Mouse (Mus musculus): Measurements from ENCODE around the gene Arhgap10.
A peak's percentile ranks its signal among the peaks of the same experiment; 100 is the strongest.

Arhgap10 gene

GRCm38 (mm10) chr8:77487590-77488214 is 30.1 kb downstream of the Arhgap10 start:
- no peak for DNase-seq (ENCODE audit: extremely low read depth, low read depth)

GRCm38 (mm10) chr8:77486749-77487148 is 31.0 kb downstream of the Arhgap10 start:
- DNase-seq (ENCODE audit: extremely low read depth, low read depth): no peak

- DNase-seq (ENCODE audit: extremely low read depth, low read depth): no peak
Measured at GRCm38 (mm10) chr8:77484817-77485216, 32.9 kb downstream of the Arhgap10 start.

GRCm38 (mm10) chr8:77484266-77484665 is 33.5 kb downstream of the Arhgap10 start:
- no peak for DNase-seq (ENCODE audit: extremely low read depth, low read depth)

GRCm38 (mm10) chr8:77483676-77484075 is 34.1 kb downstream of the Arhgap10 start:
- peak; percentile 99 for DNase-seq (ENCODE audit: extremely low read depth, low read depth)

GRCm38 (mm10) chr8:77481791-77482190 is 36.0 kb downstream of the Arhgap10 start:
- DNase-seq (ENCODE audit: extremely low read depth, low read depth): no peak

- no peak for DNase-seq (ENCODE audit: extremely low read depth, low read depth)
Measured at GRCm38 (mm10) chr8:77479995-77480394, 37.8 kb downstream of the Arhgap10 start.

GRCm38 (mm10) chr8:77478913-77479273 is 38.9 kb downstream of the Arhgap10 start:
- DNase-seq (ENCODE audit: extremely low read depth, low read depth): no peak

GRCm38 (mm10) chr8:77478155-77478912 is 39.4 kb downstream of the Arhgap10 start:
- no peak for DNase-seq (ENCODE audit: extremely low read depth, low read depth)

- no peak for DNase-seq (ENCODE audit: extremely low read depth, low read depth)
Measured at GRCm38 (mm10) chr8:77477684-77478083, 40.1 kb downstream of the Arhgap10 start.

GRCm38 (mm10) chr8:77474614-77475013 is 43.1 kb downstream of the Arhgap10 start:
- no peak for DNase-seq (ENCODE audit: extremely low read depth, low read depth)

- DNase-seq (ENCODE audit: extremely low read depth, low read depth): no peak
Measured at GRCm38 (mm10) chr8:77473773-77474172, 44.0 kb downstream of the Arhgap10 start.

GRCm38 (mm10) chr8:77473373-77473772 is 44.4 kb downstream of the Arhgap10 start:
- DNase-seq (ENCODE audit: extremely low read depth, low read depth): no peak

GRCm38 (mm10) chr8:77461392-77461791 is 56.4 kb downstream of the Arhgap10 start:
- no peak for DNase-seq (ENCODE audit: extremely low read depth, low read depth)

- DNase-seq (ENCODE audit: extremely low read depth, low read depth): no peak
Measured at GRCm38 (mm10) chr8:77460363-77460762, 57.4 kb downstream of the Arhgap10 start.

GRCm38 (mm10) chr8:77459696-77460095 is 58.1 kb downstream of the Arhgap10 start:
- no peak for DNase-seq (ENCODE audit: extremely low read depth, low read depth)

GRCm38 (mm10) chr8:77458575-77458974 is 59.2 kb downstream of the Arhgap10 start:
- DNase-seq (ENCODE audit: extremely low read depth, low read depth): no peak

- DNase-seq (ENCODE audit: extremely low read depth, low read depth): no peak
Measured at GRCm38 (mm10) chr8:77456263-77456662, 61.5 kb downstream of the Arhgap10 start.

- DNase-seq (ENCODE audit: extremely low read depth, low read depth): no peak
Measured at GRCm38 (mm10) chr8:77453836-77454235, 63.9 kb downstream of the Arhgap10 start.

- DNase-seq (ENCODE audit: extremely low read depth, low read depth): no peak
Measured at GRCm38 (mm10) chr8:77451466-77452382, 66.0 kb downstream of the Arhgap10 start.

- DNase-seq (ENCODE audit: extremely low read depth, low read depth): no peak
Measured at GRCm38 (mm10) chr8:77451052-77451451, 66.7 kb downstream of the Arhgap10 start.

- no peak for DNase-seq (ENCODE audit: extremely low read depth, low read depth)
Measured at GRCm38 (mm10) chr8:77446294-77446693, 71.5 kb downstream of the Arhgap10 start.
